In the genomic region with DNA sequence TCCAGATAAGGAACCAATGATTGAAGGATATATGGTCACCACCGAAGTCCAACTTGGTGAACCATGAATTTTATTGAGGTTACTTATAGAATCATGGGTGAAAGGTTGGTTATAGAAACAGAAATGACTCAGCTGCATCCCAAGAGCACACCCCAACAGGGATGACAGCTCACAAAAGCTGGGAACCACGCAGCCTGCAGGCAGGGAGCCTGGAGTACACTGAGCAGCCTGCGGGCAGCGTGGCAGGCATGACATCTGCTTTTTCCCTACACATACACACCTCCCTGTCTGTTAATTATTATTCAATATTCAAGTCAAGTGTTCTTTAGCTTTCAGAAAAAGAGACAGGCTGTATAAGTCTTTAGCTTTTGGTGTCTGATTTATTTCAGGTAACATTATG, we compare ENCODE assay signal across 24 mouse cellular contexts. TPM values are rescaled to one million over a fixed set of nuclear protein-coding genes. Genes with fewer than 3 reads are reported as not detected.
DNase-seq lines count a peak whose midpoint lies in the region; ATAC-seq and TF ChIP-seq lines count a peak whose summit lies in the region.
"Had no signal": no experiment of that assay in that cellular context is flagged by ENCODE, and none has a peak within 500 bp of the region (broad histone marks: within the 10 kb centered on the region; RNA-seq: fewer than 3 reads in every experiment).

No protein-coding gene starts in this region.

- peak; percentile 38 for DNase-seq in forebrain, embryonic 11.5 days (ENCODE audit: low spot score)
- no peak for DNase-seq in left cerebral cortex, adult 11 months (ENCODE audit: low spot score)
- no peak for DNase-seq in midbrain, embryonic 11.5 days (ENCODE audit: low spot score, missing footprints)
- DNase-seq: adrenal gland, adult 2 months; adrenal gland, postnatal 10 days; adrenal gland, postnatal 25 days; B cell, adult 2 months; cerebellum, adult 11-12 months; cerebellum, adult 2 months; cerebellum, adult 9-10 months; cerebellum, postnatal 10 days; cerebellum, postnatal 25 days; forebrain, postnatal 0 days had no signal

- no peak overlapping the region for H3K4me3 ChIP-seq in forebrain, embryonic 11.5 days (ENCODE audit: low read depth, low read length)
- H3K4me3 ChIP-seq in forebrain, embryonic 12.5 days (replicated peaks), result no peak overlapping the region
- no peak overlapping the region for H3K4me3 ChIP-seq in intestine, embryonic 16.5 days (ENCODE audit: low read length)
- H3K4me3 ChIP-seq in small intestine, adult 2 months (ENCODE audit: low read depth, low read length), result no peak overlapping the region
- H3K4me3 ChIP-seq in heart, embryonic 11.5 days (ENCODE audit: low read depth, low read length), result no peak overlapping the region
- H3K4me3 ChIP-seq in midbrain, embryonic 11.5 days (ENCODE audit: low read depth, low read length), result no peak overlapping the region
- H3K4me3 ChIP-seq: embryonic facial prominence, embryonic 10.5 days; embryonic facial prominence, embryonic 12.5 days; forebrain, embryonic 13.5 days; forebrain, embryonic 15.5 days had no signal

- no peak overlapping the region for H3K9ac ChIP-seq in forebrain, embryonic 11.5 days (ENCODE audit: low read length)
- H3K9ac ChIP-seq in forebrain, embryonic 12.5 days, result no peak overlapping the region
- no peak overlapping the region for H3K9ac ChIP-seq in intestine, embryonic 16.5 days (ENCODE audit: low read depth, low read length)
- no peak overlapping the region for H3K9ac ChIP-seq in heart, embryonic 11.5 days (ENCODE audit: low read depth, low read length)
- H3K9ac ChIP-seq in midbrain, embryonic 11.5 days (ENCODE audit: low read length), result no peak overlapping the region
- H3K9ac ChIP-seq: embryonic facial prominence, embryonic 12.5 days; forebrain, embryonic 13.5 days; forebrain, embryonic 15.5 days; forebrain, postnatal 0 days had no signal

- no peak overlapping the region for H3K4me2 ChIP-seq in forebrain, embryonic 11.5 days (ENCODE audit: low read depth, low read length, severe bottlenecking)
- H3K4me2 ChIP-seq in forebrain, embryonic 12.5 days, result no peak overlapping the region
- no peak overlapping the region for H3K4me2 ChIP-seq in intestine, embryonic 16.5 days (ENCODE audit: low read depth, low read length)
- H3K4me2 ChIP-seq in heart, embryonic 11.5 days, result no peak overlapping the region
- no peak overlapping the region for H3K4me2 ChIP-seq in midbrain, embryonic 11.5 days
- H3K4me2 ChIP-seq: embryonic facial prominence, embryonic 12.5 days; forebrain, embryonic 13.5 days; forebrain, embryonic 15.5 days had no signal

- TF ChIP-seq CTCF in small intestine, adult 2 months (IDR thresholded peaks at IDR 0.05; ENCODE audit: extremely low read depth, insufficient read length, insufficient replicate concordance, low read depth, low read length), result no peak

- no peaks in the 10 kb centered on the region for H3K9me3 ChIP-seq in forebrain, embryonic 11.5 days (ENCODE audit: control insufficient read depth, low read length)
- peaks cover 3% of the 10 kb centered on the region; the same call in 1 of the 2 replicates for H3K9me3 ChIP-seq in forebrain, embryonic 12.5 days
- no peaks in the 10 kb centered on the region for H3K9me3 ChIP-seq in intestine, embryonic 16.5 days (ENCODE audit: control insufficient read depth, low read length)
- H3K9me3 ChIP-seq in heart, embryonic 11.5 days (replicated peaks; ENCODE audit: control insufficient read depth, low read length), result no peaks in the 10 kb centered on the region
- H3K9me3 ChIP-seq in midbrain, embryonic 11.5 days (ENCODE audit: control insufficient read depth, low read length), result no peaks in the 10 kb centered on the region
- H3K9me3 ChIP-seq: embryonic facial prominence, embryonic 10.5 days; embryonic facial prominence, embryonic 12.5 days; forebrain, embryonic 13.5 days; forebrain, embryonic 15.5 days; G1E had no signal

- TF ChIP-seq POLR2A in small intestine, adult 2 months (IDR thresholded peaks at IDR 0.05; ENCODE audit: low read depth, low read length), result no peak

- WGBS in forebrain, embryonic 11.5 days, result 89% methylated on average over 4 of the region's 4 CpGs
- 89% methylated on average over 4 of the region's 4 CpGs for WGBS in forebrain, embryonic 12.5 days
- WGBS in intestine, embryonic 16.5 days, result 56% methylated on average over 4 of the region's 4 CpGs
- 28% methylated on average over 4 of the region's 4 CpGs for WGBS in small intestine, adult 2 months
- 75% methylated on average over 4 of the region's 4 CpGs for WGBS in heart, embryonic 11.5 days (ENCODE audit: insufficient replicate concordance)
- 83% methylated on average over 4 of the region's 4 CpGs for WGBS in midbrain, embryonic 11.5 days

- ATAC-seq in forebrain, embryonic 11.5 days (replicated peaks; ENCODE audit: low FRiP score), result no peak
- ATAC-seq in forebrain, embryonic 12.5 days (ENCODE audit: low FRiP score), result no peak
- peak; percentile 84 for ATAC-seq in intestine, embryonic 16.5 days
- ATAC-seq in heart, embryonic 11.5 days (replicated peaks; ENCODE audit: insufficient number of reproducible peaks, low FRiP score, low TSS enrichment), result no peak
- ATAC-seq in midbrain, embryonic 11.5 days (ENCODE audit: low FRiP score), result no peak
- ATAC-seq: CD4-positive, CD25-positive, alpha-beta regulatory T cell, adult 4 months; forebrain, embryonic 13.5 days; forebrain, embryonic 15.5 days; forebrain, postnatal 0 days had no signal

- no peaks in the 10 kb centered on the region for H3K36me3 ChIP-seq in forebrain, embryonic 11.5 days (ENCODE audit: control insufficient read depth, insufficient read depth, low read length)
- no peaks in the 10 kb centered on the region for H3K36me3 ChIP-seq in forebrain, embryonic 12.5 days (replicated peaks)
- no peaks in the 10 kb centered on the region for H3K36me3 ChIP-seq in intestine, embryonic 16.5 days (ENCODE audit: control insufficient read depth, insufficient read depth, low read length)
- no peaks in the 10 kb centered on the region for H3K36me3 ChIP-seq in small intestine, adult 2 months (ENCODE audit: control insufficient read depth, insufficient read depth, low read length)
- H3K36me3 ChIP-seq in heart, embryonic 11.5 days (ENCODE audit: control insufficient read depth, insufficient read depth, low read length), result no peaks in the 10 kb centered on the region
- H3K36me3 ChIP-seq in midbrain, embryonic 11.5 days (ENCODE audit: control insufficient read depth, insufficient read depth, low read length), result no peaks in the 10 kb centered on the region
- H3K36me3 ChIP-seq: embryonic facial prominence, embryonic 10.5 days; embryonic facial prominence, embryonic 12.5 days; forebrain, embryonic 15.5 days; G1E had no signal

- H3K27ac ChIP-seq in forebrain, embryonic 11.5 days (ENCODE audit: low read depth, low read length), result no peak overlapping the region
- H3K27ac ChIP-seq in forebrain, embryonic 12.5 days, result no peak overlapping the region
- no peak overlapping the region for H3K27ac ChIP-seq in intestine, embryonic 16.5 days (ENCODE audit: low read length)
- 0 out of 2 replicates have a peak overlapping the region, but pooled peaks have one; percentile 18 for H3K27ac ChIP-seq in small intestine, adult 2 months (ENCODE audit: insufficient read depth, low read depth, low read length)
- no peak overlapping the region for H3K27ac ChIP-seq in heart, embryonic 11.5 days (ENCODE audit: low read depth, low read length)
- H3K27ac ChIP-seq in midbrain, embryonic 11.5 days (ENCODE audit: low read depth, low read length), result no peak overlapping the region
- H3K27ac ChIP-seq: embryonic facial prominence, embryonic 10.5 days; embryonic facial prominence, embryonic 12.5 days; forebrain, embryonic 13.5 days; forebrain, embryonic 15.5 days had no signal

- H3K27me3 ChIP-seq in forebrain, embryonic 11.5 days (ENCODE audit: control insufficient read depth, insufficient read depth, low read length), result no peaks in the 10 kb centered on the region
- peaks cover 3% of the 10 kb centered on the region; the same call in 1 of the 2 replicates for H3K27me3 ChIP-seq in forebrain, embryonic 12.5 days
- no peaks in the 10 kb centered on the region for H3K27me3 ChIP-seq in intestine, embryonic 16.5 days (replicated peaks; ENCODE audit: control insufficient read depth, insufficient read depth, low read length)
- no peaks in the 10 kb centered on the region for H3K27me3 ChIP-seq in small intestine, adult 2 months (ENCODE audit: control insufficient read depth, insufficient read depth, low read length)
- H3K27me3 ChIP-seq in heart, embryonic 11.5 days (ENCODE audit: control insufficient read depth, insufficient read depth, low read length), result no peaks in the 10 kb centered on the region
- peaks cover 2% of the 10 kb centered on the region; the same call in 1 of the 2 replicates for H3K27me3 ChIP-seq in midbrain, embryonic 11.5 days (ENCODE audit: control insufficient read depth, insufficient read depth, low read length)
- H3K27me3 ChIP-seq: CH12.LX; embryonic facial prominence, embryonic 12.5 days; forebrain, embryonic 15.5 days had no signal

- H3K4me1 ChIP-seq in forebrain, embryonic 11.5 days (replicated peaks; ENCODE audit: control insufficient read depth, insufficient read depth, low read length), result no peaks in the 10 kb centered on the region
- peaks cover 7% of the 10 kb centered on the region; the same call in 1 of the 2 replicates for H3K4me1 ChIP-seq in forebrain, embryonic 12.5 days
- H3K4me1 ChIP-seq in intestine, embryonic 16.5 days (ENCODE audit: control insufficient read depth, insufficient read depth, low read length), result no peaks in the 10 kb centered on the region
- H3K4me1 ChIP-seq in small intestine, adult 2 months (ENCODE audit: control insufficient read depth, insufficient read depth, insufficient read length, low read length), result peaks cover 5% of the 10 kb centered on the region
- H3K4me1 ChIP-seq in heart, embryonic 11.5 days (ENCODE audit: control insufficient read depth, insufficient read depth, low read length), result no peaks in the 10 kb centered on the region
- H3K4me1 ChIP-seq in midbrain, embryonic 11.5 days (ENCODE audit: control insufficient read depth, insufficient read depth, low read length), result peaks cover 2% of the 10 kb centered on the region; the same call in 1 of the 2 replicates
- H3K4me1 ChIP-seq: embryonic facial prominence, embryonic 10.5 days; embryonic facial prominence, embryonic 12.5 days; forebrain, embryonic 13.5 days; forebrain, embryonic 15.5 days had no signal

RNA-seq across cellular contexts. Expression of a gene that starts 12.9 kb away (rescaled TPM):
- polyA plus RNA-seq in forebrain, embryonic 11.5 days (2014; fragmentation: Nextera tagmentation; extraction: Ambion mirVana), result 6.3 and 6.9 TPM in 2 replicates
- polyA plus RNA-seq in forebrain, embryonic 12.5 days (2016; fragmentation: Nextera tagmentation; extraction: Ambion mirVana), result 3.5 and 4.0 TPM in 2 replicates
- polyA plus RNA-seq in intestine, embryonic 16.5 days (2015; fragmentation: Nextera tagmentation; extraction: Ambion mirVana), result 3.0 and 3.3 TPM in 2 replicates
- polyA plus RNA-seq in small intestine, adult 2 months (2012; rRNA removed), result 21.1 and 50.5 TPM in 2 replicates
- 4.3 and 4.7 TPM in 2 replicates for polyA plus RNA-seq in heart, embryonic 11.5 days (2014; fragmentation: Nextera tagmentation; extraction: Ambion mirVana)
- 4.9 TPM in 2 replicates for polyA plus RNA-seq in midbrain, embryonic 11.5 days (2014; fragmentation: Nextera tagmentation; extraction: Ambion mirVana)

RNA-seq across cellular contexts. Expression of a gene that starts 15.0 kb away (rescaled TPM):
- polyA plus RNA-seq in forebrain, embryonic 11.5 days (2014; fragmentation: Nextera tagmentation; extraction: Ambion mirVana), result 226 and 244 TPM in 2 replicates
- 218 and 229 TPM in 2 replicates for polyA plus RNA-seq in forebrain, embryonic 12.5 days (2016; fragmentation: Nextera tagmentation; extraction: Ambion mirVana)
- polyA plus RNA-seq in intestine, embryonic 16.5 days (2015; fragmentation: Nextera tagmentation; extraction: Ambion mirVana), result 254 and 256 TPM in 2 replicates
- polyA plus RNA-seq in small intestine, adult 2 months (2012; rRNA removed), result 88.1 and 169 TPM in 2 replicates
- 137 and 170 TPM in 2 replicates for polyA plus RNA-seq in heart, embryonic 11.5 days (2014; fragmentation: Nextera tagmentation; extraction: Ambion mirVana)
- 183 and 199 TPM in 2 replicates for polyA plus RNA-seq in midbrain, embryonic 11.5 days (2014; fragmentation: Nextera tagmentation; extraction: Ambion mirVana)

RNA-seq across cellular contexts. Expression of a gene that starts 39.0 kb away (rescaled TPM):
- 122 and 125 TPM in 2 replicates for polyA plus RNA-seq in forebrain, embryonic 11.5 days (2014; fragmentation: Nextera tagmentation; extraction: Ambion mirVana)
- 125 and 136 TPM in 2 replicates for polyA plus RNA-seq in forebrain, embryonic 12.5 days (2016; fragmentation: Nextera tagmentation; extraction: Ambion mirVana)
- polyA plus RNA-seq in intestine, embryonic 16.5 days (2015; fragmentation: Nextera tagmentation; extraction: Ambion mirVana), result 141 and 151 TPM in 2 replicates
- 25.8 and 45.7 TPM in 2 replicates for polyA plus RNA-seq in small intestine, adult 2 months (2012; rRNA removed)
- polyA plus RNA-seq in heart, embryonic 11.5 days (2014; fragmentation: Nextera tagmentation; extraction: Ambion mirVana), result 128 and 136 TPM in 2 replicates
- polyA plus RNA-seq in midbrain, embryonic 11.5 days (2014; fragmentation: Nextera tagmentation; extraction: Ambion mirVana), result 125 and 129 TPM in 2 replicates

RNA-seq across cellular contexts. Expression of a gene that starts 39.2 kb away (rescaled TPM):
- 57.2 and 60.0 TPM in 2 replicates for polyA plus RNA-seq in forebrain, embryonic 11.5 days (2014; fragmentation: Nextera tagmentation; extraction: Ambion mirVana)
- polyA plus RNA-seq in forebrain, embryonic 12.5 days (2016; fragmentation: Nextera tagmentation; extraction: Ambion mirVana), result 40.5 and 43.6 TPM in 2 replicates
- 14.4 and 16.0 TPM in 2 replicates for polyA plus RNA-seq in intestine, embryonic 16.5 days (2015; fragmentation: Nextera tagmentation; extraction: Ambion mirVana)
- polyA plus RNA-seq in small intestine, adult 2 months (2012; rRNA removed), result 0.85 and 2.8 TPM in 2 replicates
- 17.5 and 17.9 TPM in 2 replicates for polyA plus RNA-seq in heart, embryonic 11.5 days (2014; fragmentation: Nextera tagmentation; extraction: Ambion mirVana)
- polyA plus RNA-seq in midbrain, embryonic 11.5 days (2014; fragmentation: Nextera tagmentation; extraction: Ambion mirVana), result 46.8 and 47.7 TPM in 2 replicates

RNA-seq across cellular contexts. Expression of a gene that starts 49.8 kb away (rescaled TPM):
- not detected in 2 replicates for polyA plus RNA-seq in forebrain, embryonic 11.5 days (2014; fragmentation: Nextera tagmentation; extraction: Ambion mirVana)
- polyA plus RNA-seq in forebrain, embryonic 12.5 days (2016; fragmentation: Nextera tagmentation; extraction: Ambion mirVana), result 0.69 TPM in 1 of 2 replicates, not detected in the other
- 1.2 and 1.6 TPM in 2 replicates for polyA plus RNA-seq in intestine, embryonic 16.5 days (2015; fragmentation: Nextera tagmentation; extraction: Ambion mirVana)
- 0.91 and 13.9 TPM in 2 replicates for polyA plus RNA-seq in small intestine, adult 2 months (2012; rRNA removed)
- 0.21 TPM in 1 of 2 replicates, not detected in the other for polyA plus RNA-seq in heart, embryonic 11.5 days (2014; fragmentation: Nextera tagmentation; extraction: Ambion mirVana)
- polyA plus RNA-seq in midbrain, embryonic 11.5 days (2014; fragmentation: Nextera tagmentation; extraction: Ambion mirVana), result 0.20 and 0.30 TPM in 2 replicates
- polyA plus RNA-seq: G1E had no signal
